Mouse (Mus musculus) monocyte, adult 5-6 weeks (primary cell): ENCODE results near the gene Gm9268. TPM values are rescaled to one million over a fixed set of nuclear protein-coding genes. Genes with fewer than 3 reads are reported as not detected.
"Not testable (repeated sequence)": the region's sequence is repeated elsewhere in the genome, so short reads cannot be mapped to it uniquely, and the experiment has no call there.

Experiments used
- ATAC-seq: fragments of 153-309, 156-312 bp; replicated peaks from 2 replicates; pipeline ENCODE4 v1.8.0; 2017; ENCODE audit warnings: mild to moderate bottlenecking; ENCODE audit not compliant: low TSS enrichment, insufficient number of reproducible peaks, severe bottlenecking, poor library complexity, low FRiP score
- total RNA-seq: library from RNA; stranded (forward); fragments of 200-1000, 200-491, 200-594 nt; gene quantifications from 3 replicates; pipeline ENCODE4 v1.2.3, GENCODE M21; 2017

Gm9268 gene
- total RNA-seq, result not detected in 3 replicates

DNA sequence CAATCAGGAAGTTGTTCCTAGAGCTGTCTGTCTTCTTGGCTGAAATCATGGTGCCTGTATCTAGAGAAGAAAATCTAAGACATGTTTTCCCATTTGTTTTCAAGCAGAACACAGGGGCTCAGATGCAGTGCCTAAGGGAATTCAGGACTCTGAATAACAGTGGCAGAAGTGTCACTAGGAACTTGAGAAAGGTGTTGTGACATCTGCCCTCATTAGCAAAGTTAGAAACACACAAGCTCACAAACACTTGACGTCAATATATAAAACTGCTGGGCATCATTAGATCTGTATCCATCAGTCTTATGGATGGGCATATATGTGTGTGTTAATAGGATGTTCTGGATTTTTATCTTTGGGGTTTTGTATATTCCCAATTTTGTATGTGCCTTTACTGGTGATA, at the start of gene Gm9268:
Gm9268 (plus strand) TSS at position 301 of the 400 bp plus-strand sequence.
- ATAC-seq, result not testable (repeated sequence)

DNA sequence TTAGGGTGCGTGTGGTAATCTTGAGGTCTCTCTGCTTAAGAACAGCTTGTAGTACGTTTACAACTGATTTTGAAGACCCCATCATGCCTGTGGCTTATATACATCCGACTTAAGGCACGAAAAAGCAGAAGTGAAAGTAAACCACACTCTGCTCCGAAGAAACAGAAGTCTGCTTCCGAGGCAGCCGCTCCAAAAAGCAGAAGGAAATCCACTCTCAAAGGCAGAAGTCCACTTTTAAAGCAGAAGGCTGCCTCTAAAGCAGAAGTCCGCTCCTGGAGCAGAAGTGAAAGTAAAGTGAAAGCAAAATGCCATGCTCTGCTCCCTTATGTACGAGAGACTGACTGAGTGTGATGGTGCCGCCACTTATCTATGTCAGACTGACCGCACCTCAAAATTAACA, 38.5 kb upstream of the Gm9268 start:
- ATAC-seq, result peak; percentile 94

DNA sequence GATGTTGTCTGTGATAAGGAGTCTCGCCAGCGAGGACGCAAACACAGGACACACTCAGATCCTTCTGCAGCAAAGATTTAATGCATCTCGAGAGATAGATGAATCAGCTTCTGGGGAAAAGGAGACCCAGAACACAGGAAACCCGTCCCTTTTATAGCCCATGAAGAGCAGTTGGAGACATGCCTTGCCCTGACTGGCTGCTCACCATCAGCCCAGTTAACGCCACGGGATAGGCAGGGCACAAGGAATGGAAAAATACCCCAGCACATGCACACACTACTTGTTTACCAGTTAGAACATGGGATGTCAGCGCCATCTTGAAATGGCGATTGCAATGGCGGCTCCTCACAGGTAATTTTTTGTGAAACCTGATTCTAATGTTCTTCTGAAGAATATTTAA, 37.8 kb upstream of the Gm9268 start:
- ATAC-seq, result no peak

DNA sequence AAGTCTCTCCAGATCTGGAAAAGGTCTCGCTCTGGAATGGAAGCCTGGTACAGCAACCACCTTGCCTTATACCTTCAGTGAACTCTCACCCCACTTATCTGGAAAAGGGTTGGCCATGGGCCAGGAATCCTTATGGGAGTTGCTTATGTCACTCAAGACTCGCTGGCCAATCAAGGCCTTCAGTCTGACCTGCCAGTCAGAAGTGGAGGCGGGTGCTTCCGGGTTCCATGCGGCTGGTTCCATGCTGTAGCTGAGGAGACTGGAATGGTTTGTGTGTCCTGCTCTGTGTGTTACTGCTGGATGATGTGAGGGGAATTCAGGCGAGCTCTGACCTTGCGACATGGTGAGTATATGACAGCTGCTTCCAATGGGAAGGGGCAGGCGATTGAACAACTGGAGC, 59.3 kb downstream of the Gm9268 start:
- ATAC-seq, result no peak

Other genes starting within 250 kb of the Gm9268 start
- not detected in 3 replicates for gene Vmn2r62, start 225.2 kb upstream of the Gm9268 start, total RNA-seq
- gene Gm2381, start 151.5 kb upstream of the Gm9268 start, total RNA-seq, result not detected in 3 replicates
- not detected in 3 replicates for gene Vmn2r63, start 84.9 kb upstream of the Gm9268 start, total RNA-seq
- gene Zfp936, start 95.5 kb downstream of the Gm9268 start, total RNA-seq, result not detected in 3 replicates